Mouse (Mus musculus): Measurements from ENCODE around the gene 4930524B15Rik.
"Not testable (repeated sequence)": the region's sequence is repeated elsewhere in the genome, so short reads cannot be mapped to it uniquely, and the experiment has no call there.

The 4930524B15Rik gene

DNA sequence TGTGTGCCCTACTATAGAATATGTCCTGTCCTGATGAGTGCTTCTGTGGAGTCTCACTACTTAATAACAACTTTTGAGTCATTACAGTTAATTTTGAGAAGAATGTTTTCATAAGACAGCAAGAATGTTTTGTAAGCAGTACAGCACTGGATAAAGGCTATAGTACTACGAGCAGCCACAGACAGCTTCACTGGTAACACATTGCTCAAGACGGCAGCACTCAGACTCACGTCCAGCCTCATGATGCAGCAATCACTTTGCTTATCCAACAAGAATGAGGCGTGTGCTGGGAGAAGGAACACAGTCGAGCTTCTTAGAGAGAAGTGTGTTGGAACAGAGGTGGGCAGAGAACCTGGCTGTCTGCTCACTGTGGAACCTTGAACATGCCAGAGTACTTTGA lies 10.7 kb downstream of the 4930524B15Rik start:
- POLR2A ChIA-PET: interaction anchor here in 2 of 4 experiments (0.5 to 6.5 kb wide), 8 partner anchors 8 to 305 kb away, joined by 3 to 56 read pairs (median 6); partner anchors contain the start of gene Bod1 (in 1 of the 2)
- CTCF ChIA-PET: no interaction called here

- POLR2A ChIA-PET: interaction anchor here in 2 of 4 experiments (0.7 to 9.1 kb wide), 29 partner anchors 7 to 303 kb away, joined by 3 to 101 read pairs (median 4); partner anchors contain the start of genes Nsg2 (in 2 of the 2) and 4930524B15Rik (in 1 of the 2)
- CTCF ChIA-PET: not testable (repeated sequence)
Observed at GRCm38 (mm10) chr11:31980089-31980488, 14.7 kb downstream of the 4930524B15Rik start.

- CTCF ChIA-PET: interaction anchor here in 1 of 4 experiments (1.5 kb wide), 1 partner anchor 33 kb away, joined by 4 read pairs; no protein-coding TSS in a partner anchor
Observed at GRCm38 (mm10) chr11:31981830-31982229, 16.4 kb downstream of the 4930524B15Rik start.

GRCm38 (mm10) chr11:31982247-31982943 lies 17.0 kb downstream of the 4930524B15Rik start:
- POLR2A ChIA-PET: interaction anchor here in 3 of 4 experiments (0.6 to 9.1 kb wide), 37 partner anchors 7 to 1561 kb away, joined by 3 to 101 read pairs (median 3); partner anchors contain the start of genes 4930524B15Rik (in 1 of the 3), Bod1 (in 1 of the 3), Nsg2 (in 1 of the 3) and Snrnp25 (in 1 of the 3)
- CTCF ChIA-PET: interaction anchor here in 3 of 4 experiments (0.5 to 1.5 kb wide), 5 partner anchors 33 to 1593 kb away, joined by 3 to 5 read pairs (median 4); no protein-coding TSS in a partner anchor

More at GRCm38 (mm10) chr11:31981830-31982229, 16.4 kb downstream of the 4930524B15Rik start:
- POLR2A ChIA-PET: interaction anchor here in 3 of 4 experiments (0.6 to 9.1 kb wide), 28 partner anchors 8 to 1561 kb away, joined by 3 to 101 read pairs (median 4); partner anchors contain the start of genes 4930524B15Rik (in 1 of the 3), Nsg2 (in 1 of the 3), Snrnp25 (in 1 of the 3) and Stk10 (in 1 of the 3)

DNA sequence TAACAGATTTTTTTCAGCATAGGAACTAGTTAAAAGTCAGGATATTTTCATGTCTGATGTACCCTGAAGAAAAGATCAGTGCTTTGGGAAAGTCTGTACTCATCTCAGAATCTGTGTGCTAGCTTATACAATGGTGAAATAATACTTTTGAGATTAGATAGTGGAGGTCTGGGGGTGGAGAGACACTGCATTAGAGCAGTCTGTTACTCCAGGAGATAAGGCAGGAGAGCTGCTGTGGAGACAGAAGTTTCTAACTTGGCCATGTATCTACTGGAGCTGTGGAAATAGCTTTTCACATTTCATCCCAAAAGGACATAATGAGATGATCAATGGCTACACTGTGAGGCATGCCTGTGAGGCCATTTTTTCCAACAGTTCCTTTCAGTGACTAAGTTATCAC lies 17.9 kb downstream of the 4930524B15Rik start:
- CTCF ChIA-PET: no interaction called here
- POLR2A ChIA-PET: interaction anchor here in 2 of 4 experiments (0.6 to 9.1 kb wide), 10 partner anchors 7 to 311 kb away, joined by 3 to 101 read pairs (median 4); partner anchors contain the start of genes 4930524B15Rik (in 2 of the 2), Bod1 (in 1 of the 2) and Nsg2 (in 1 of the 2)

DNA sequence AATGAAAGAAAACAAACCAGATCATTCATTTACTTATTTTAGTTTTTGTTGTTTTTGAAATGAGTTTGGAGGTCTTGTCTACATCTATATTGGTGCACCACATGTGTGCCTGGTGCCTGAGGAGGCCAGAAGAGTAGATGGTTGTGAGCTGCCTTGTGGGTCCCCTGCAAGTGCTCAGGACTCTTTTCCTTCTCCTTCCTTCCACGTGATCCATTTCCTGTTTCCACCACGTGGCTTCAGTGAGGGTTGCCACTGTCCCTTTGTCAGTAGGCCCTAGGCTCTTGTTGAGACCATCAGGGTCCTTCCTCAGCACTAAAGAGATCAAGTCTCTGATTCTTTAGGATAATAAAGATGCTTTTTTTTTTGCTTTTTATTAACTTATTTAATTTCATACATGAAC lies 19.4 kb downstream of the 4930524B15Rik start:
- POLR2A ChIA-PET: interaction anchor here in 2 of 4 experiments (0.8 to 9.1 kb wide), 4 partner anchors 9 to 156 kb away, joined by 3 to 101 read pairs (median 4); partner anchors contain the start of gene Nsg2 (in 1 of the 2)
- CTCF ChIA-PET: no interaction called here

DNA sequence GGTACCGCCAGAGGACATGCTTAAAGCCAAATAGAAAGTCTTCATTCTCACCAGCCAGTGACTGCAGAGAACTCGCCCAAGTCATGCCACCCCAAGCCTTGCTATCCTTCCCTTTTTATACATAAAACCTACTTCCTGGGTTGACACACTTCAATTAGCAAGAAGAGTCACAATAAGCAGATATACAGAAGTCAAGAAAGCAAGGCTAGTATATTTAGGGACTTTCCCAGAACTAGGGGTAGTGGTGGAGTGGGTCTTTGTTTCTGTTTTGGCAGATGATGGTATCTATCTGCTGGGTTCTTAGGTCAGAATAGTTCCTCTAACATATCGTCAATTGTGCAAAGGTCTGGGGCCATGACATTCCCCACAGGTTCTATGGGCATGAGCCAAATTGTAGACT lies 27.1 kb downstream of the 4930524B15Rik start:
- POLR2A ChIA-PET: interaction anchor here in 2 of 4 experiments (0.7 to 6.2 kb wide), 2 partner anchors 13 to 157 kb away, joined by 3 to 56 read pairs; no protein-coding TSS in a partner anchor

GRCm38 (mm10) chr11:31999716-32000115 lies 34.3 kb downstream of the 4930524B15Rik start:
- ChIA-PET CTCF (interaction anchor here in 2 of 4 experiments (0.5 to 1.3 kb wide), 5 partner anchors 35 to 322 kb away, joined by 3 to 8 read pairs (median 4); partner anchors contain the start of gene 4930524B15Rik (in 1 of the 2)), POLR2A (interaction anchor here in 3 of 4 experiments (0.7 to 8.0 kb wide), 11 partner anchors 11 to 162 kb away, joined by 3 to 101 read pairs (median 4); no protein-coding TSS in a partner anchor)

More for the DNA sequence above, 27.1 kb downstream of the 4930524B15Rik start:
- CTCF ChIA-PET: no interaction called here

DNA sequence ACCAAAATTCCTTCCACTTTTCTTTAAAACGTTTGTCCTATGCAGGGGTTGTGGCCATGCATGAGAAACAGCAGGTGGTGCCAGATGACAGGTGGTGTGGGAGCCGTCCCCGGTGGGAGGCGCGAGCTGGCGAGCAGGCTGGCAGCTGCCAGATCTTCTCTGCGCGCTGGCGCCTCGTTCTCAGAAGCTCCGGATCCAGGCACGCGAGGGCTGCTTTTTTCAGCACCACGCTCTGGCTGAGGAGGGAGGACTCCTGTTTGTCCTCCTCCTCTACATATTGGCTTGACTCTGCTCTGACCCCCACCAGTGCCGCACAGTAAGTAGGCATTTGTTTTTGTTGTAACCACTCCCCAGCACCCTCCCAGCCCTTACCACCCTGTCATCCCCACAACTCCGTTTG lies 34.9 kb downstream of the 4930524B15Rik start, which contains the start of gene Nsg2:
TSS of gene Nsg2 (plus strand) at position 183 of the 400 bp plus-strand sequence.
- ChIA-PET POLR2A (interaction anchor here in 3 of 4 experiments (0.6 to 8.0 kb wide), 16 partner anchors 10 to 572 kb away, joined by 3 to 101 read pairs (median 3); no protein-coding TSS in a partner anchor), CTCF (interaction anchor here in 3 of 4 experiments (0.5 to 1.3 kb wide), 9 partner anchors 35 to 321 kb away, joined by 3 to 14 read pairs (median 4); partner anchors contain the start of gene 4930524B15Rik (in 2 of the 3))

DNA sequence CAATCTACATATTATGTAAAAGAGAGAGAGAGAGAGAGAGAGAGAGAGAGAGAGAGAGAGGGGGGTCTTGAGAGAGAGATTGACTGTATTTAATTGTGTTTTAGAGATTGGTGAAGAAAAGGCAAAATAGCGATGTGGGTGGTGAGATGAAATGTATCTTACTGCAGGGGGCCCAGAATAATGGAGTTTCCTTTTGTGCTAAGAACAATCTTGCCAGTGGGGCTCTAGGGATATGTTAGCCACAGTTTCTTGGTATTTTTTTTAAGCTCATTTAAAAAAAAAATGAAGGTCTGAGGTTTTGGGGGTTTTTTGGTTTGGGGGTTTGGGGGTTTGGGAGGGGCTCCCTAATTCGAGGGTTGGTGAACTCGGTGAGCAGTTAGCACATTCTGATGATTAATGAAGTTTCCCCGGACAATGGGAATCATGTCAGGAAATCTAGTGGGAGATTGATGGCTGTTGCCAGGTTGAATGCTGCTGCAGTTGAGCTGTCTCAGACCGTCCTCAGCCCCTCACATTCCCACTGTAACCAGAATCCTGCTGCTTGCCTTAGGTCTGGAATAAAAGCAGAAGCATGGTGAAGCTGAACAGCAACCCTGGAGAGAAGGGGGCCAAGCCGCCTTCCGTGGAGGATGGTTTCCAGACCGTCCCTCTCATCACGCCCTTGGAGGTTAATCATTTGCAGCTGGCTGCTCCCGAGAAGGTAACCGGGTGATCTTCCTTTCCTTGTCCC lies 36.0 kb downstream of the 4930524B15Rik start:
- CTCF ChIA-PET: interaction anchor here in 3 of 4 experiments (0.6 to 1.0 kb wide), 6 partner anchors 36 to 319 kb away, joined by 3 to 14 read pairs (median 4); partner anchors contain the start of gene 4930524B15Rik (in 1 of the 3)
- POLR2A ChIA-PET: interaction anchor here in 3 of 4 experiments (0.6 to 8.0 kb wide), 23 partner anchors 9 to 1751 kb away, joined by 3 to 101 read pairs (median 3); no protein-coding TSS in a partner anchor

DNA sequence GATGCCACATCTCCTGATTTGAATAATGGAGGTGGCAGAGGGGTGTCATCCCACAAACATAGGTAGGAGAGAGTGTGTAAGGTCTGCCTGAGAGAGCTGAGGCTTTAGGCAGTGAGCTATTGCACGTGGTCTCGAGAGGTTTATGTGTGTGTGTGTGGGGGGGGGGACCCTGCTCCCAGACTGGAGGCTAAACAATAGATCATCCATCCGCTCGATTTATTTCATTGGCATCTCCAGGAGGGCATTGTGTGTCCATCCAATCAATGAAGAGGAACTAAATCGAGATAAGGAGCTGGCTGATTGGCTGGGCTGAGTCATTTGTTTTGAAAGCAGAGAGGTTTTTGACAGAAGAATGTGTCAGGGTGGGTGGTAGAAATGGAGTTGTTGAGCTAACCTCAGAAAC lies 37.3 kb downstream of the 4930524B15Rik start:
- POLR2A ChIA-PET: interaction anchor here in 3 of 4 experiments (0.7 to 8.0 kb wide), 11 partner anchors 8 to 204 kb away, joined by 3 to 101 read pairs (median 3); no protein-coding TSS in a partner anchor
- CTCF ChIA-PET: interaction anchor here in 2 of 4 experiments (0.6 to 1.4 kb wide), 4 partner anchors 159 to 354 kb away, joined by 3 to 4 read pairs (median 4); no protein-coding TSS in a partner anchor

DNA sequence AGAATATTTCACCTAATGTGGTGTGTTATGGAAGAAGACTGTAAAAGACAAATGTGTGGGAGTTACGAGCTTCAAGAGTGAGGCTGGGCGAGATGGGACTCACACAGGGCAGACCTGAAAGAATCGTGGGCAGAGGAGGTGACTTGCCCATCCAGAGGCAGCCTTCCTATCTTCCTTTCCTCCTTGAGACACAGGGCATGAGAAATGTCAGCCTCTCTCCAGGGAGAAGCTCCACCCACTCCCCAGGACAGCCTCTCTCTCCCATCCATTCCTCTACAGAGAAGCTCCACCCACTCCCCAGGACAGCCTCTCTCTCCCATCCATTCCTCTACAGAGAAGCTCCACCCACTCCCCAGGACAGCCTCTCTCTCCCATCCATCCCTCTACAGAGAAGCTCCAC lies 42.7 kb downstream of the 4930524B15Rik start:
- POLR2A ChIA-PET: interaction anchor here in 3 of 4 experiments (0.7 to 4.2 kb wide), 11 partner anchors 10 to 138 kb away, joined by 3 to 20 read pairs (median 4); no protein-coding TSS in a partner anchor
- CTCF ChIA-PET: interaction anchor here in 1 of 4 experiments (0.6 to 0.7 kb wide), 2 partner anchors 58 to 595 kb away, joined by 3 read pairs; no protein-coding TSS in a partner anchor

DNA sequence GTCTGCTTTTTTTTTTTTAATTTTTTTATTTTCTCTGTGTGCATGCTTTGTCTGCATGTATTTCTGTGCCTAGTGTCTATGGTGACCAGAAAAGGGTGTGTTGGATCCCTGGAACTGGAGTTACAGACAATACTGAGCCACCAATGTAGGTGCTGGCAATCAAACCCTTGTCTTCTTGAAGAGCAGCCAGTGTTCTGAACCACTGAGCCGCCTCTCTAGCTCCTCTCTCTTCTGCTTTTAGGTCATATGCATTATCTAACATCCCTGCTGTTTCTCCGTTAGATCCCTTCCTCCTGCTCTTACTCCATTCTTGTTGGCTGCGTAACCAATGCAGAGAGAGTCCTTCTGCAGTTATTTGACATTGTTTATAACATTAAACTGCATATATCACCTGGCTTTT lies 43.5 kb downstream of the 4930524B15Rik start:
- CTCF ChIA-PET: no interaction called here
- POLR2A ChIA-PET: interaction anchor here in 2 of 4 experiments (0.8 to 4.2 kb wide), 6 partner anchors 12 to 31 kb away, joined by 3 to 20 read pairs (median 7); no protein-coding TSS in a partner anchor

GRCm38 (mm10) chr11:32009961-32010662 lies 44.7 kb downstream of the 4930524B15Rik start:
- ChIA-PET POLR2A (interaction anchor here in 3 of 4 experiments (0.6 to 4.2 kb wide), 15 partner anchors 8 to 414 kb away, joined by 3 to 20 read pairs (median 4); partner anchors contain the start of gene Nsg2 (in 2 of the 3)), CTCF (interaction anchor here in 1 of 4 experiments (0.6 kb wide), 1 partner anchor 174 kb away, joined by 3 read pairs; no protein-coding TSS in a partner anchor)

DNA sequence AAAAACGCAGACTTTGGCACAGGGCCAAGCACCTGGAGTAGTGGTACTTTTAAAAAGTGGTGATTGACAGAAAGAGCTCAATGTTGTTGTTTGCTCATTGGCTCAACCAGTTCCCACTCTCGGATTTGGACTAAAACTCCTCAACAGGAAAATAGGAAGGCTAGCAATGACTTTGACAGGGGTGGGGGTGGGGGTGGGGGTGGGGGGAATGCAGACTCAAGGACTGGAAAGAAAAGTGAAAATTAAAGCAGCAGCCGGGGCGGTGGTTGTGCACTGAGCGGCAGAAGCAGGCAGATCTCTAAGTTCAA lies 45.2 kb downstream of the 4930524B15Rik start:
- POLR2A ChIA-PET: interaction anchor here in 2 of 4 experiments (0.6 to 4.2 kb wide), 12 partner anchors 9 to 415 kb away, joined by 3 to 20 read pairs (median 4); partner anchors contain the start of gene Nsg2 (in 2 of the 2)
- CTCF ChIA-PET: no interaction called here

DNA sequence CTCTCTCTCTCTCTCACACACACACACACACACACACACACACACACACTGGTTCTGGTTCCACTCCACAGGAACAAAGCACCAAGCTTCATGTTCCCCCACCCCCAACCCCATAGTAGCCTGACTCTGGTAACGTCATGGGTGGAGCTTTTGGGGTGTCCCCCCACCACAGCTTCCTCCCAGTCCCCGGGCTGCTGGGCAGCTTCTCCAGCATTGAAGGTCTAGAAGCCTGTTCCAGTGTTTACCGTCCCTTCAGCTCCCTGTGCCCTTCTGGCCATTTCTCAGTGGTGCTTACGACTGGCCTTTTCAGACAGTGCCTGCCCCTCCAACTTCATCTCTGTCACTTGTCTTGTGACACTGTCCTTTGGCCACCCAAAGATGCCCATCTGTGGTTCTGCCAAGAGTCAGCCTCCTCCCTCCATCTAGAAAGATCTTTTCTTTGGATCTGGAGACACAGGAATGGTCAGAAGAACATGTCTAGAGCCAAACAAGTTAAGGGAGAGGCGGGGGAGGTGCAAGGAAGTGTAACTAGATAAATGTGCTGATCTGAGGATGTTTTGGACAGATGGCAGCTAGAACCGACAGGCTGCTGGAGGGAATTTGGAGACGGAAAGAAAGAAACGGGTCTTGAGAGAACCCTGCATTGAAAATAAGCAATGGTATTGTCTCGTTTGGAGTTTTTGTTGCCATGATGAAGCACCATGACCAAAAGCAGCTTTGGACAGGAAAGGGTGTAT lies 46.6 kb downstream of the 4930524B15Rik start:
- ChIA-PET CTCF (interaction anchor here in 2 of 4 experiments (1.2 to 1.9 kb wide), 2 partner anchors 150 to 309 kb away, joined by 3 to 6 read pairs; no protein-coding TSS in a partner anchor), POLR2A (interaction anchor here in 2 of 4 experiments (0.6 to 1.3 kb wide), 6 partner anchors 9 to 32 kb away, joined by 3 to 5 read pairs (median 4); partner anchors contain the start of gene Nsg2 (in 1 of the 2))
